Mouse (Mus musculus): Measurements from ENCODE around the gene Stard3. TPM values are rescaled to one million over a fixed set of nuclear protein-coding genes. Genes with fewer than 3 reads are reported as not detected.

The Stard3 gene
- total and polyA plus RNA-seq, 3 experiments: 31.7 to 39.6 (median 33.9) TPM

DNA sequence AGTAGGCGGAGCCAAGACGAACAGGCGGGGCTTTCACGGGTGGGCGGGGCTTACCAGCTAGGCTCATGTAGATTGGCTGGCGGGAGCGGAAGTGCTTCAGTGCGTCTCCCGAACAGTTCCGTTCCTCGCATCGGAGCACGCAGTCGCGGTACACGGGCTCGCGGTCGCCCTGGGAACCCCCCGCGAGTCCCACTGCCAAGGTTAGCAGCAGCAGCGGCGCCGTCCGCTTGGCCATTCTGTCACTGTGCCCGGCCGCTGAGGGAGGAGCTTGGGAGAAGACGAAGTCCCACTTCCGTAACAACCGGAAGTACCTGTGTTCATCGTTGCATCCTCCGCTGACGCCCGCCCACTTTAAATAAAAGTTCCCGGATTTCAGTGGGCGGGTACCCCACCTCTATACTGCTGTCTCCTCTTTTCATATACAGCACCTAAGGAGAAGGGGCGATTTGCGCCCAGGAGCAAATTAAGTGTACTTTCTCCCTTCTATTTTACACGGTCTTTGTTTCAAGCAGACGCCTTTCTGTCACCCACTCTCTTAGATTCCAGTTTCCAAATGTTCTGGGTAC, 42.1 kb downstream of the Stard3 start, which contains the start of gene Pgap3:
Gene Pgap3, minus strand, starts transcription at position 330 of the 566 bp plus-strand sequence.
- in situ Hi-C loops (cut with MboI; ENCODE audit: low pct_ligation_motif_present, low pct_unique_long_range_greater_than_20kb, low sequenced_read_pairs) (no loop called here), dilution Hi-C loops (cut with MboI; ENCODE audit: extremely low pct_ligation_motif_present, extremely low pct_unique_long_range_greater_than_20kb, low sequenced_read_pairs) (no loop called here)
- 0 out of 2 replicates have a peak, but pooled peaks have one; percentile 63 for TF ChIP-seq MAZ (IDR thresholded peaks at IDR 0.05; ENCODE audit: low read depth, low read length)
- TF ChIP-seq MEF2A (IDR thresholded peaks at IDR 0.05; ENCODE audit: borderline replicate concordance, low read depth, low read length): peak; percentile 80; the same call in 1 of the 2 replicates
- peak; percentile 83 for TF ChIP-seq ZMIZ1 (IDR thresholded peaks at IDR 0.05; ENCODE audit: low read depth, low read length)
- peak; percentile 78 for TF ChIP-seq TCF12 (IDR thresholded peaks at IDR 0.05; ENCODE audit: low read depth, low read length)
- peak; percentile 73; the same call in 1 of the 2 replicates for TF ChIP-seq CHD2 (IDR thresholded peaks at IDR 0.05; ENCODE audit: low read length)
- TF ChIP-seq KAT2A (IDR thresholded peaks at IDR 0.05; ENCODE audit: insufficient replicate concordance, low read length): peak; percentile 90; the same call in 1 of the 2 replicates
- peak; percentile 45 for TF ChIP-seq MYC (IDR thresholded peaks at IDR 0.05; ENCODE audit: low read depth, low read length)
- peak; percentile 83; the same call in 1 of the 2 replicates for TF ChIP-seq MXI1 (IDR thresholded peaks at IDR 0.05; ENCODE audit: low read depth, low read length)
- TF ChIP-seq POLR2A (IDR thresholded peaks at IDR 0.05; ENCODE audit: low read depth, low read length): peak; percentile 76
- peak; percentile 64; the same call in 1 of the 2 replicates for TF ChIP-seq TBP (conservative IDR thresholded peaks at IDR 0.05; ENCODE audit: low read depth, low read length)
- TF ChIP-seq RCOR1 (conservative IDR thresholded peaks at IDR 0.05; ENCODE audit: low read depth, low read length): no peak
- TF ChIP-seq CHD1 (IDR thresholded peaks at IDR 0.05; ENCODE audit: low read depth, low read length): no peak
- peak; percentile 92 for TF ChIP-seq HCFC1 (IDR thresholded peaks at IDR 0.05; ENCODE audit: low read depth, low read length)
- 0 out of 2 replicates have a peak, but pooled peaks have one; percentile 50 for TF ChIP-seq E2F4 (IDR thresholded peaks at IDR 0.05; ENCODE audit: insufficient replicate concordance, low read depth, low read length)
- TF ChIP-seq MAFK (IDR thresholded peaks at IDR 0.05; ENCODE audit: insufficient replicate concordance, low read length): no peak
- no peak for TF ChIP-seq SMC3 (IDR thresholded peaks at IDR 0.05; ENCODE audit: low read depth, low read length)
- no peak; the same call in 1 of the 2 replicates for TF ChIP-seq GABPA (IDR thresholded peaks at IDR 0.05; ENCODE audit: insufficient replicate concordance, low read depth, low read length)
- TF ChIP-seq ETS1 (conservative IDR thresholded peaks at IDR 0.05; ENCODE audit: low read depth, low read length): peak; percentile 29; the same call in 1 of the 2 replicates
- peak; percentile 89 for TF ChIP-seq SIN3A (IDR thresholded peaks at IDR 0.05; ENCODE audit: low read length)
- no peak for TF ChIP-seq BHLHE40 (IDR thresholded peaks at IDR 0.05; ENCODE audit: low read depth, low read length)
- peak; percentile 75 for TF ChIP-seq NRF1 (IDR thresholded peaks at IDR 0.05; ENCODE audit: low read depth, low read length)
- TF ChIP-seq ZNF384 (IDR thresholded peaks at IDR 0.05; ENCODE audit: low read depth, low read length): no peak
- TF ChIP-seq NELFE (IDR thresholded peaks at IDR 0.05; ENCODE audit: low read depth, low read length): peak; percentile 70; the same call in 1 of the 2 replicates
- peak; percentile 48; the same call in 1 of the 2 replicates for TF ChIP-seq UBTF (IDR thresholded peaks at IDR 0.05; ENCODE audit: low read depth, low read length)
- peak; percentile 58; the same call in 1 of the 2 replicates for TF ChIP-seq MAX (IDR thresholded peaks at IDR 0.05; ENCODE audit: low read length)
- TF ChIP-seq IRF4 (IDR thresholded peaks at IDR 0.05; ENCODE audit: low read depth, low read length): peak; percentile 80
- TF ChIP-seq ELF1 (IDR thresholded peaks at IDR 0.05; ENCODE audit: low read depth, low read length): peak; percentile 95
- TF ChIP-seq JUND (conservative IDR thresholded peaks at IDR 0.05; ENCODE audit: low read depth, low read length): no peak; the same call in 1 of the 2 replicates
- Histone ChIP-seq H3K9ac (ENCODE audit: insufficient read depth, low read depth) (peak within 1 kb of the TSS; percentile 80), H3K4me2 (ENCODE audit: insufficient read depth, low read depth, poor library complexity, severe bottlenecking) (peak within 1 kb of the TSS; percentile 85), H3K4me1 (ENCODE audit: control insufficient read depth in 1 of 2, insufficient read depth in 2 of 2) (peaks cover 10 to 16% of the 10 kb centered on the region in 2 experiments), H3K4me3 (replicated peaks in 1 of 3; ENCODE audit: low read depth in 2 of 3, low read length in 2 of 3, poor library complexity in 1 of 3) (peak within 1 kb of the TSS; percentile 48 to 68 (median 61)), H3K27ac (ENCODE audit: insufficient read depth, low read depth) (peak within 1 kb of the TSS; percentile 75), H3K27me3 (replicated peaks) (peaks cover 23% of the 10 kb centered on the region), H3K36me3 (replicated peaks in 1 of 2; ENCODE audit: control insufficient read depth in 1 of 2, insufficient read depth in 1 of 2, low read length in 1 of 2) (peaks cover 0 to 6% of the 10 kb centered on the region in 2 experiments), H3K9me3 (replicated peaks; ENCODE audit: low read length) (no peaks in the 10 kb centered on the region), H3K79me2 (replicated peaks; ENCODE audit: control insufficient read depth, extremely low read depth, insufficient read depth, poor library complexity, severe bottlenecking) (no peaks in the 10 kb centered on the region)
- peak; percentile 98 for DNase-seq (ENCODE audit: extremely low read depth)

Data from CH12.LX (cell line).